Mouse (Mus musculus): Measurements from ENCODE around the gene Tmem62. TPM values are rescaled to one million over a fixed set of nuclear protein-coding genes. Genes with fewer than 3 reads are reported as not detected.
"Not testable (repeated sequence)": the region's sequence is repeated elsewhere in the genome, so short reads cannot be mapped to it uniquely, and the experiment has no call there.

Gene Tmem62
- polyA plus RNA-seq, 1 experiment from 2014 or later, result 19.5 TPM

GRCm38 (mm10) chr2:121016226-121016625, 39.4 kb downstream of the Tmem62 start:
- in situ Hi-C loops (cut with MboI; ENCODE audit: low pct_unique_long_range_greater_than_20kb), result no loop called here
- ChIA-PET CTCF (no interaction called here), POLR2A (no interaction called here)
- DNase-seq (ENCODE audit: low read depth, low spot score) (no peak), ATAC-seq (no peak)
- no peak for TF ChIP-seq CTCF (IDR thresholded peaks at IDR 0.05)
- H3K27me3 ChIP-seq, result no peaks in the 10 kb centered on the region

- TF ChIP-seq CTCF (IDR thresholded peaks at IDR 0.05), result no peak
- no peaks in the 10 kb centered on the region for H3K27me3 ChIP-seq
- ATAC-seq (no peak), DNase-seq (ENCODE audit: low read depth, low spot score) (no peak)
- ChIA-PET POLR2A (no interaction called here), CTCF (no interaction called here)
- in situ Hi-C loops (cut with MboI; ENCODE audit: low pct_unique_long_range_greater_than_20kb), result no loop called here
These were observed 40.3 kb downstream of the Tmem62 start for GRCm38 (mm10) chr2:121017151-121017550.

- no peak for TF ChIP-seq CTCF (IDR thresholded peaks at IDR 0.05)
- H3K27me3 ChIP-seq, result peaks cover 18% of the 10 kb centered on the region
- in situ Hi-C loops (cut with MboI; ENCODE audit: low pct_unique_long_range_greater_than_20kb), result no loop called here
- no peak for ATAC-seq
- POLR2A ChIA-PET, result no interaction called here
- CTCF ChIA-PET, result no interaction called here
- DNase-seq (ENCODE audit: low read depth, low spot score), result no peak
These were observed 46.1 kb downstream of the Tmem62 start for GRCm38 (mm10) chr2:121022918-121023317.

- no peak for DNase-seq (ENCODE audit: low read depth, low spot score)
- ChIA-PET CTCF (no interaction called here), POLR2A (no interaction called here)
- in situ Hi-C loops (cut with MboI; ENCODE audit: low pct_unique_long_range_greater_than_20kb), result no loop called here
- no peak for TF ChIP-seq CTCF (IDR thresholded peaks at IDR 0.05)
- H3K27me3 ChIP-seq, result peaks cover 13% of the 10 kb centered on the region
- no peak for ATAC-seq
These were observed 60.0 kb downstream of the Tmem62 start, which contains the start of gene Epb42 for GRCm38 (mm10) chr2:121036733-121037341. Gene Epb42 (minus strand): TSS chr2:121037072.

GRCm38 (mm10) chr2:121038851-121039250, 62.0 kb downstream of the Tmem62 start:
- DNase-seq (ENCODE audit: low read depth, low spot score); POLR2A ChIA-PET; in situ Hi-C loops (cut with MboI; ENCODE audit: low pct_unique_long_range_greater_than_20kb); ATAC-seq; H3K27me3 ChIP-seq: not testable (repeated sequence)
- CTCF ChIA-PET, result interaction anchor here (1.6 kb wide), 1 partner anchor 62 kb away, joined by 4 read pairs; no protein-coding TSS in a partner anchor

GRCm38 (mm10) chr2:121039382-121039781, 62.6 kb downstream of the Tmem62 start:
- H3K27me3 ChIP-seq, result peaks cover 7% of the 10 kb centered on the region
- DNase-seq (ENCODE audit: low read depth, low spot score), result no peak
- ATAC-seq, result no peak
- POLR2A ChIA-PET, result no interaction called here
- CTCF ChIA-PET, result interaction anchor here (1.6 kb wide), 1 partner anchor 62 kb away, joined by 4 read pairs; no protein-coding TSS in a partner anchor
- in situ Hi-C loops (cut with MboI; ENCODE audit: low pct_unique_long_range_greater_than_20kb), result no loop called here
- peak; percentile 5 for TF ChIP-seq CTCF (IDR thresholded peaks at IDR 0.05)

- ATAC-seq (no peak), DNase-seq (ENCODE audit: low read depth, low spot score) (no peak)
- TF ChIP-seq CTCF (IDR thresholded peaks at IDR 0.05), result peak; percentile 53
- ChIA-PET POLR2A (no interaction called here), CTCF (interaction anchor here (0.9 to 1.9 kb wide), 5 partner anchors 16 to 62 kb away, joined by 3 to 10 read pairs (median 5); partner anchors contain the start of gene Tgm5)
- in situ Hi-C loops (cut with MboI; ENCODE audit: low pct_unique_long_range_greater_than_20kb), result no loop called here
- H3K27me3 ChIP-seq, result peaks cover 7% of the 10 kb centered on the region
These were observed 64.3 kb downstream of the Tmem62 start for GRCm38 (mm10) chr2:121041098-121041497.

- ATAC-seq, result no peak
- in situ Hi-C loops (cut with MboI; ENCODE audit: low pct_unique_long_range_greater_than_20kb), result no loop called here
- CTCF ChIA-PET, result no interaction called here
- peaks cover 6% of the 10 kb centered on the region for H3K27me3 ChIP-seq
- POLR2A ChIA-PET, result no interaction called here
- no peak for TF ChIP-seq CTCF (IDR thresholded peaks at IDR 0.05)
- DNase-seq (ENCODE audit: low read depth, low spot score), result no peak
These were observed 68.8 kb downstream of the Tmem62 start for GRCm38 (mm10) chr2:121045653-121046052.

GRCm38 (mm10) chr2:121052176-121052575, 75.4 kb downstream of the Tmem62 start:
- DNase-seq (ENCODE audit: low read depth, low spot score), result no peak
- in situ Hi-C loops (cut with MboI; ENCODE audit: low pct_unique_long_range_greater_than_20kb), result loop anchor here (5.0 kb wide), 1 partner anchor 45 kb away; no protein-coding TSS in a partner anchor
- CTCF ChIA-PET, result no interaction called here
- no peak for TF ChIP-seq CTCF (IDR thresholded peaks at IDR 0.05)
- ATAC-seq, result no peak
- H3K27me3 ChIP-seq, result peaks cover 6% of the 10 kb centered on the region
- POLR2A ChIA-PET, result no interaction called here

- POLR2A ChIA-PET, result no interaction called here
- CTCF ChIA-PET, result no interaction called here
- ATAC-seq, result no peak
- peaks cover 7% of the 10 kb centered on the region for H3K27me3 ChIP-seq
- DNase-seq (ENCODE audit: low read depth, low spot score), result no peak
- in situ Hi-C loops (cut with MboI; ENCODE audit: low pct_unique_long_range_greater_than_20kb), result loop anchor here (5.0 kb wide), 1 partner anchor 43 kb away; no protein-coding TSS in a partner anchor
- no peak for TF ChIP-seq CTCF (IDR thresholded peaks at IDR 0.05)
These were observed 77.2 kb downstream of the Tmem62 start for GRCm38 (mm10) chr2:121054060-121054459.

GRCm38 (mm10) chr2:121055915-121056314, 79.1 kb downstream of the Tmem62 start:
- ChIA-PET CTCF (no interaction called here), POLR2A (no interaction called here)
- no peak for TF ChIP-seq CTCF (IDR thresholded peaks at IDR 0.05)
- no peak for ATAC-seq
- in situ Hi-C loops (cut with MboI; ENCODE audit: low pct_unique_long_range_greater_than_20kb), result no loop called here
- peaks cover 7% of the 10 kb centered on the region for H3K27me3 ChIP-seq
- no peak for DNase-seq (ENCODE audit: low read depth, low spot score)

Other genes starting within 250 kb of the Tmem62 start
- gene Cdan1, start 126.9 kb upstream of the Tmem62 start, polyA plus RNA-seq (2021), result 14.0 TPM
- 9.9 TPM for gene Ttbk2, start 126.4 kb upstream of the Tmem62 start, polyA plus RNA-seq (2021)
- gene Ubr1, start 6.3 kb upstream of the Tmem62 start, polyA plus RNA-seq (2021), result 23.0 TPM
- 54.8 TPM for gene Ccndbp1, start 31.4 kb downstream of the Tmem62 start, polyA plus RNA-seq (2021)
- not detected for gene Epb42, start 60.1 kb downstream of the Tmem62 start, polyA plus RNA-seq (2021)
- 0.30 TPM for gene Tgm5, start 108.8 kb downstream of the Tmem62 start, polyA plus RNA-seq (2021)
- not detected for gene Tgm7, start 132.8 kb downstream of the Tmem62 start, polyA plus RNA-seq (2021)
- gene Adal, start 163.4 kb downstream of the Tmem62 start, polyA plus RNA-seq (2021), result 14.2 TPM
- gene Lcmt2, start 163.6 kb downstream of the Tmem62 start, polyA plus RNA-seq (2021), result 7.8 TPM
- gene Tubgcp4, start 193.6 kb downstream of the Tmem62 start, polyA plus RNA-seq (2021), result 32.0 TPM
- gene Zscan29, start 194.1 kb downstream of the Tmem62 start, polyA plus RNA-seq (2021), result 13.5 TPM